Mouse (Mus musculus) thymus, adult 2 months (tissue): ENCODE measurements around the gene U2af1l4.

Source experiments
- CTCF ChIP-seq: fragments of 200-500 bp; IDR thresholded peaks from 2 replicates; pipeline ENCODE4 v1.5.1; 2012; ENCODE audit warnings: mild to moderate bottlenecking, control low read depth, low read length, moderate library complexity, borderline replicate concordance; ENCODE audit not compliant: control insufficient read depth, poor library complexity, insufficient read depth; ENCODE audit errors: extremely low read depth
- POLR2A ChIP-seq: fragments of 200-500 bp; IDR thresholded peaks from 2 replicates; pipeline ENCODE4 v1.6.1; 2012; ENCODE audit warnings: mild to moderate bottlenecking, low read length, control low read depth, moderate library complexity; ENCODE audit not compliant: control insufficient read depth, poor library complexity, insufficient read depth; ENCODE audit errors: extremely low read depth

DNA sequence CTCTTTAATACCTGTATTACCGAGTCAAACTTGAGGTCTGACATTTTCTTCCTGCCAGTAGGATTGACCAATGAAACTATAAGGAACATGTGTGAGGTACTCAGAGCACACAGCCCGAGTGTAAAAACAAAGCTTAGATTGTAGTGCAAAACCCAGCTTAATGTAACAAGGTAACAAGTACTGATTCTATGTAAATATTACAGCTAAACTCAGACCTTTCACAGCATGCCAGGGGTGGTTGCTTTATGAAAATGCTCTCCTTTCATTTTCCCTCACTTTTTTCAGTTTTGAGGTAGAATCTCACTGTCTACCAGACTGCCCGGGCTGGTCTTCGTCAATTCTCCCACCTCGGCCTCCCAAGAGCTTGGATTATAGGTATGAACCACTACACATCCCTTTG is 33.0 kb downstream of the U2af1l4 start:
- TF ChIP-seq CTCF (no peak), POLR2A (no peak)
